Mouse (Mus musculus) forebrain, embryonic 10.5 days (tissue): ENCODE results near the gene Rgr. TPM values are rescaled to one million over a fixed set of nuclear protein-coding genes. Genes with fewer than 3 reads are reported as not detected.

ENCODE experiments used
- DNase-seq: peaks from one replicate; pipeline ENCODE4 v3.0.0-alpha.2; 2017; ENCODE audit warnings: low spot score; ENCODE audit errors: extremely low spot score
- H3K27ac ChIP-seq: fragments of 300-500 bp; sonication (generic); 2 replicates; pipeline ENCODE4 v1.5.1; 2016; ENCODE audit warnings: mild to moderate bottlenecking
- H3K27me3 ChIP-seq: fragments of 300-500 bp; sonication (generic); 2 replicates; pipeline ENCODE4 v1.6.1; 2016; ENCODE audit warnings: mild to moderate bottlenecking; ENCODE audit not compliant: poor library complexity, severe bottlenecking
- H3K36me3 ChIP-seq: fragments of 300-500 bp; sonication (generic); replicated peaks from 2 replicates; pipeline ENCODE4 v1.6.1; 2016; ENCODE audit warnings: mild to moderate bottlenecking, moderate library complexity
- H3K4me1 ChIP-seq: fragments of 300-500 bp; sonication (generic); 2 replicates; pipeline ENCODE4 v1.6.1; 2016
- H3K4me3 ChIP-seq: fragments of 300-500 bp; sonication (generic); 2 replicates; pipeline ENCODE4 v1.5.1; 2016; ENCODE audit warnings: mild to moderate bottlenecking, moderate library complexity
- H3K9me3 ChIP-seq: fragments of 300-500 bp; sonication (generic); 2 replicates; pipeline ENCODE4 v1.6.1; 2016; ENCODE audit warnings: mild to moderate bottlenecking, moderate library complexity
- WGBS: fragments of 180-500 bp; shearing (Covaris S2); methylation state at CpG from one replicate; pipeline ENCODE4 v1.1.7; 2016; 5-methylcytosine and 5-hydroxymethylcytosine counted together
- polyA plus RNA-seq: library from polyadenylated mRNA; unstranded; fragments of >200 nt; fragmentation: Nextera tagmentation; extraction: Ambion mirVana; gene quantifications from 2 replicates; pipeline ENCODE4 v1.2.1, GENCODE M21; 2016

Rgr gene
- not detected in 2 replicates for polyA plus RNA-seq

DNA sequence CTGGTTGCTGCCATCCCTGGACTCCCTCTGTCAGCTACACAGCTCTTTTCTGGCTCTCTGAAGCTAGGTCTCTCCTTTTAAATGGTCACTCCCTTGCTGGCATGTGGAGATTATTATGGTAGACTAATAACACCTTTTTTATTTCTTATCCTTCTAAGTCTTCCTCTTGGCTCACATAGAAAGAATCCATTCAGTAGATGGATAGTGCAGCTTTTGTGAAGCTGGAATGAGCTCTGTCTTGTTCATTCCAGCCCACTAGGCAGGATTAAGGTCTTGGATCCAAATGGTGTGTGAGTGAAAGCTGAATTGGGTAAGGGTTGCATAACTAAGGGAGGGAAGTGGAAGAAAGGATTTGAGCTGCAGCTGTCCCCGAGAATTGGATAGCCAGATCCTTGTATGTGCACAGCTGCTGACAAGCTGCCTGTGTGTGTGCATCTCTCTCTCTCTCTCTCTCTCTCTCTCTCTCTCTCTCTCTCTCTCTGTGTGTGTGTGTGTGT is at the start of gene Rgr:
Gene Rgr (minus strand): TSS at position 51 of the 497 bp plus-strand sequence.
- Histone ChIP-seq H3K27me3 (no peaks in the 10 kb centered on the region), H3K4me3 (no peak within 1 kb of the TSS), H3K36me3 (no peaks in the 10 kb centered on the region), H3K9me3 (no peaks in the 10 kb centered on the region), H3K27ac (no peak within 1 kb of the TSS), H3K4me1 (peaks cover 8% of the 10 kb centered on the region; the same call in 1 of the 2 replicates)
- WGBS = 21% methylated on average over 1 of the region's 1 CpGs
- no peak for DNase-seq

- H3K4me3 ChIP-seq = peak within 1 kb of the TSS; percentile 51
- peaks cover 15% of the 10 kb centered on the region for H3K4me1 ChIP-seq
- peaks cover 75% of the 10 kb centered on the region for H3K27me3 ChIP-seq
- under 1% methylated on average over 30 of the region's 30 CpGs for WGBS
- peak within 1 kb of the TSS; percentile 60; the same call in 1 of the 2 replicates for H3K27ac ChIP-seq
- no peaks in the 10 kb centered on the region for H3K9me3 ChIP-seq
- no peaks in the 10 kb centered on the region for H3K36me3 ChIP-seq
- peak; percentile 56 for DNase-seq
These were observed 49.3 kb upstream of the Rgr start, which contains the start of gene Cdhr1 for GRCm38 (mm10) chr14:37097956-37098530. Cdhr1 (minus strand) TSS chr14:37098347.

DNA sequence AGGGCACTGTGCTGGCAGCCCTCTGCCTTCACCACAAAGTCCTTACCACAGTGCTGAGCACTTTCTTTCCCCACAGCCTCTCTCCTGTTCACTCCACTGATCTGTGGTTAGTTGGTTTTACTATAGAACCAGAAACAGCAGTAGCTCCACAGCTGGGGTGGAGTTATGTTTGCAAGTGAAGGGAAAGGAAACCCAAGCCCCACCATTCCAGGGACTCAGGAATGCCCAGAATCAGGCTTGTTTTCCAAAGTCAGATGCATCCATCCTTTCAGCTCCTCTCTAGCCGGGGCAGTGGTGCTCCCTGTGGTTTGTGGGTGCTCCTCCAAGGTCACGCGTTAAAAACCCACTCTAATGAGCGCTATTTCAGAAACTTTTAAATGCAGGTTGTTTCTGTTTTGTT is 46.8 kb upstream of the Rgr start:
- 82% methylated on average over 4 of the region's 4 CpGs for WGBS
- peaks cover 15% of the 10 kb centered on the region for H3K4me1 ChIP-seq
- no peak for DNase-seq

DNA sequence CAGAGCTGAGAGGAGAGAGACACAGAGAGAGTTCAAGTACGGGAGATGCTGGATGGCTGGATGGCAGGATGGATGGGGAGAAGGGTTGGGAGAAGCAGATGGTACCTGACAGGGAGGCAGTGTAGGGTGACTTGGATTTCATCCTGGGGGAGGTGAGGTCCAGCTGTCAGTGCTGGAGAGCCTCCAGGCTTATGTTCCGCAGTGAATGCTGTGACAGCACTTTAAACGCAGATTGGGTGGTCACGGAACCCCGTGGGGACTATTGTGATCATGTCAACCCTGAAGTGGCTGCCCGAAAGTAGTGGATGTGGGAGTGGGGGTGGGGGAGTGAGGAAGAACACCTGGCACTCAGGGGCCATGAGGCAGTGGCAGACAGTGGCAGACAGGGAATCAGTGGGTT is 45.7 kb upstream of the Rgr start:
- Histone ChIP-seq H3K27ac (no peak overlapping the region), H3K27me3 (peaks cover 54% of the 10 kb centered on the region), H3K36me3 (no peaks in the 10 kb centered on the region), H3K4me1 (peaks cover 15% of the 10 kb centered on the region), H3K4me3 (no peak overlapping the region), H3K9me3 (no peaks in the 10 kb centered on the region)
- DNase-seq = no peak
- WGBS = 79% methylated on average over 6 of the region's 6 CpGs

More for the DNA sequence above, 46.8 kb upstream of the Rgr start:
- H3K4me3 ChIP-seq = no peak overlapping the region
- H3K36me3 ChIP-seq = no peaks in the 10 kb centered on the region
- H3K27ac ChIP-seq = no peak overlapping the region
- no peaks in the 10 kb centered on the region for H3K9me3 ChIP-seq
- H3K27me3 ChIP-seq = peaks cover 65% of the 10 kb centered on the region

GRCm38 (mm10) chr14:37083755-37084154 is 35.0 kb upstream of the Rgr start:
- Histone ChIP-seq H3K4me3 (no peak overlapping the region), H3K27ac (no peak overlapping the region), H3K27me3 (no peaks in the 10 kb centered on the region), H3K9me3 (no peaks in the 10 kb centered on the region), H3K4me1 (peaks cover 8% of the 10 kb centered on the region), H3K36me3 (no peaks in the 10 kb centered on the region)
- DNase-seq = no peak
- 28% methylated on average over 4 of the region's 4 CpGs for WGBS

GRCm38 (mm10) chr14:37080724-37081123 is 32.0 kb upstream of the Rgr start:
- Histone ChIP-seq H3K4me1 (peaks cover 8% of the 10 kb centered on the region), H3K27me3 (no peaks in the 10 kb centered on the region)

GRCm38 (mm10) chr14:37068516-37068915 is 19.8 kb upstream of the Rgr start:
- no peak overlapping the region for H3K4me3 ChIP-seq
- no peaks in the 10 kb centered on the region for H3K4me1 ChIP-seq

More at GRCm38 (mm10) chr14:37080724-37081123, 32.0 kb upstream of the Rgr start:
- 87% methylated on average over 1 of the region's 1 CpGs for WGBS
- H3K4me3 ChIP-seq = no peak overlapping the region
- H3K36me3 ChIP-seq = no peaks in the 10 kb centered on the region
- no peak overlapping the region for H3K27ac ChIP-seq
- no peaks in the 10 kb centered on the region for H3K9me3 ChIP-seq
- DNase-seq = no peak

GRCm38 (mm10) chr14:37067629-37068028 is 18.9 kb upstream of the Rgr start, which contains the start of gene Lrit2:
Lrit2 (plus strand) TSS chr14:37067929.
- no peak within 1 kb of the TSS for H3K27ac ChIP-seq
- no peak for DNase-seq
- 81% methylated on average over 5 of the region's 5 CpGs for WGBS

More at GRCm38 (mm10) chr14:37068516-37068915, 19.8 kb upstream of the Rgr start:
- Histone ChIP-seq H3K36me3 (no peaks in the 10 kb centered on the region), H3K9me3 (no peaks in the 10 kb centered on the region), H3K27me3 (no peaks in the 10 kb centered on the region), H3K27ac (no peak overlapping the region)
- WGBS = 19% methylated on average over 9 of the region's 9 CpGs
- DNase-seq = peak; percentile 47

GRCm38 (mm10) chr14:37066636-37067035 is 17.9 kb upstream of the Rgr start:
- no peaks in the 10 kb centered on the region for H3K36me3 ChIP-seq
- 71% methylated on average over 2 of the region's 2 CpGs for WGBS
- DNase-seq = no peak

More at GRCm38 (mm10) chr14:37067629-37068028, 18.9 kb upstream of the Rgr start, which contains the start of gene Lrit2:
- Histone ChIP-seq H3K36me3 (no peaks in the 10 kb centered on the region), H3K9me3 (no peaks in the 10 kb centered on the region), H3K4me1 (no peaks in the 10 kb centered on the region), H3K4me3 (no peak within 1 kb of the TSS), H3K27me3 (no peaks in the 10 kb centered on the region)

GRCm38 (mm10) chr14:37064849-37065248 is 16.1 kb upstream of the Rgr start:
- H3K4me1 ChIP-seq = no peaks in the 10 kb centered on the region
- H3K36me3 ChIP-seq = no peaks in the 10 kb centered on the region
- H3K4me3 ChIP-seq = no peak overlapping the region
- H3K9me3 ChIP-seq = no peaks in the 10 kb centered on the region
- no peaks in the 10 kb centered on the region for H3K27me3 ChIP-seq
- 58% methylated on average over 2 of the region's 2 CpGs for WGBS
- H3K27ac ChIP-seq = no peak overlapping the region
- DNase-seq = no peak

More at GRCm38 (mm10) chr14:37066636-37067035, 17.9 kb upstream of the Rgr start:
- Histone ChIP-seq H3K27me3 (no peaks in the 10 kb centered on the region), H3K4me3 (no peak overlapping the region), H3K27ac (no peak overlapping the region), H3K9me3 (no peaks in the 10 kb centered on the region), H3K4me1 (no peaks in the 10 kb centered on the region)

- no peaks in the 10 kb centered on the region for H3K27me3 ChIP-seq
- H3K4me1 ChIP-seq = no peaks in the 10 kb centered on the region
- H3K27ac ChIP-seq = no peak overlapping the region
- H3K36me3 ChIP-seq = no peaks in the 10 kb centered on the region
- no peak for DNase-seq
- 68% methylated on average over 5 of the region's 5 CpGs for WGBS
- no peak overlapping the region for H3K4me3 ChIP-seq
- H3K9me3 ChIP-seq = no peaks in the 10 kb centered on the region
These were observed 14.3 kb downstream of the Rgr start for GRCm38 (mm10) chr14:37034432-37034831.

DNA sequence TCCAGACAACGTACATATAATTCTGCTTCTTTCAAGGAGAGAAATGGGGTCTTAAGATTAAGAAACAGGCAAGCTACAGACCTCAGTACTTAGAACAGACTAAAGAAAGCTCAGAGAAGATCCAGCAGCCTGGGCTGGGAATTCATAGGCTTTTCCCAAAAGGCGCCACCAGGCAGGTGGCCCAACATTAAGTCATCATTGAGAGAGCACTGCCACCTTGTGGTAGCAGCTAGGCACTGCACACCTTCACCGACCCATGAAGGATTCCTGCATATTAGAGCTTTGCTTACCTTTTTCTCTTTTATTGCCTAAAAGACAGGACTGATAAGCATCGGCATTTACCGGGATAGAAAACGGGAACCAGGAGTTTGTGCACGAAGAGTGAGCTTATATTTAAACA is 15.5 kb downstream of the Rgr start:
- Histone ChIP-seq H3K9me3 (no peaks in the 10 kb centered on the region), H3K4me1 (no peaks in the 10 kb centered on the region), H3K4me3 (no peak overlapping the region), H3K36me3 (no peaks in the 10 kb centered on the region), H3K27me3 (no peaks in the 10 kb centered on the region), H3K27ac (no peak overlapping the region)
- 21% methylated on average over 7 of the region's 7 CpGs for WGBS
- peak; percentile 66 for DNase-seq

DNA sequence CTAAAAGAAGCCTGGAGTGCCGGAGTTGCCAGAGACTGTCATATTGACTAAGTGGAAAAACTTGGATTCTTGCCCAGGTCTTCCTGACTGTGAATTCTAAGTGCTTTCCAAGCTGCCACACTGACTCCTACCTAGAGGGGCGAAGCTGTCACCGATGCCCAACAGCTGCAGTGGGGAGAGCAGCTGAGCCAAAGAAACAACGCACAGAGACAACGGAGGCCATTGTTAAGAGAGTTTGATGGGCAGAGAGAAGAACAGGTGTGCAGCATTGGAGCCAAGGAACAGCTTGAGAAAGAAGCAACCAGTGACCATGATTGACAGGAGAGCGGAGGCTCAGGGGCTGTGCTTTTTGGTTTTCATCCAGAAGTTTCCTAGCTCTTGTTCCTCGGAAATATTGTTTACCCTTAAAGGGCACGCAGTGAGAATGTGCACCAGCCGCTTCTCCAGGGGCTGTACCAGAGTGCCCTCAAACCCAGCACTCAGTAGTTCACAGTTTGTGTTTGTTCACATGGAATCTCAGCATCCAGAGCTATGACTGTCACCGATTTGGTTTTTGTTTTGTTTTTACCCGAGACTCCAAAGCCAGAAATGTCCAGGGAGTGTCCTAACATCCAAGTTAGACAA is 16.2 kb downstream of the Rgr start:
- H3K27ac ChIP-seq = no peak overlapping the region
- H3K9me3 ChIP-seq = no peaks in the 10 kb centered on the region
- no peak for DNase-seq
- no peak overlapping the region for H3K4me3 ChIP-seq
- H3K27me3 ChIP-seq = no peaks in the 10 kb centered on the region
- no peaks in the 10 kb centered on the region for H3K4me1 ChIP-seq
- WGBS = 89% methylated on average over 11 of the region's 11 CpGs
- H3K36me3 ChIP-seq = no peaks in the 10 kb centered on the region
